Mouse (Mus musculus) MEL (cell line): ENCODE measurements at regions not wholly inside any gene's neighbourhood (a gene's known extent, or its start where the extent isn't known, plus 50 kb on each side); places are given as distances from the start of the nearest gene placed in this dataset.

Experiments
- CTCF ChIP-seq, 3 experiments: IDR thresholded peaks in 2 of 3; conservative IDR thresholded peaks in 1 of 3; 2 replicates each; pipeline ENCODE4 v1.5.1; 2011 to 2012; ENCODE audit warnings: low read length in 3 of 3, low read depth in 2 of 3, mild to moderate bottlenecking in 2 of 3, improper control_type of control experiment in 1 of 3, inconsistent platforms in 1 of 3, mixed read lengths in 1 of 3, moderate library complexity in 1 of 3; ENCODE audit not compliant: control insufficient read depth in 1 of 3, insufficient read depth in 1 of 3, poor library complexity in 1 of 3, severe bottlenecking in 1 of 3
- ELF1 ChIP-seq: IDR thresholded peaks from 2 replicates; pipeline ENCODE4 v1.6.1; 2014; ENCODE audit warnings: low read depth, mild to moderate bottlenecking, inconsistent platforms, low read length, improper control_type of control experiment, moderate library complexity
- EP300 ChIP-seq, 2 experiments: IDR thresholded peaks; 2 replicates each; pipeline ENCODE4 v1.6.1; 2011; ENCODE audit warnings: improper control_type of control experiment in 2 of 2, low read length in 2 of 2, low read depth in 1 of 2, mild to moderate bottlenecking in 1 of 2
- GABPA ChIP-seq: IDR thresholded peaks from 2 replicates; pipeline ENCODE4 v1.6.1; 2012; ENCODE audit warnings: low read depth, mild to moderate bottlenecking, inconsistent platforms, low read length, improper control_type of control experiment, moderate library complexity
- GATA1 ChIP-seq: IDR thresholded peaks from 2 replicates; pipeline ENCODE4 v1.6.1; 2011; ENCODE audit warnings: low read depth, low read length, improper control_type of control experiment
- HCFC1 ChIP-seq: IDR thresholded peaks from 2 replicates; pipeline ENCODE4 v1.6.1; 2012; ENCODE audit warnings: low read depth, mild to moderate bottlenecking, inconsistent platforms, low read length, improper control_type of control experiment, moderate library complexity
- MAFK ChIP-seq: IDR thresholded peaks from 2 replicates; pipeline ENCODE4 v1.6.1; 2011; ENCODE audit warnings: low read depth, mild to moderate bottlenecking, low read length, improper control_type of control experiment, borderline replicate concordance
- MAX ChIP-seq: IDR thresholded peaks from 2 replicates; pipeline ENCODE4 v1.6.1; 2011; ENCODE audit warnings: low read length, improper control_type of control experiment
- POLR2A ChIP-seq, 2 experiments: IDR thresholded peaks; 2 replicates each; pipeline ENCODE4 v1.6.1; 2011 to 2012; ENCODE audit warnings: low read length in 2 of 2, mild to moderate bottlenecking in 2 of 2, control low read depth in 1 of 2, improper control_type of control experiment in 1 of 2, low read depth in 1 of 2, moderate library complexity in 1 of 2; ENCODE audit not compliant: control insufficient read depth in 1 of 2, insufficient read depth in 1 of 2, poor library complexity in 1 of 2
- POLR2AphosphoS2 ChIP-seq: IDR thresholded peaks from 2 replicates; pipeline ENCODE4 v1.6.1; 2011; ENCODE audit warnings: low read length, improper control_type of control experiment
- RAD21 ChIP-seq: IDR thresholded peaks from 2 replicates; pipeline ENCODE4 v1.6.1; 2011; ENCODE audit warnings: mild to moderate bottlenecking, low read depth, low read length, improper control_type of control experiment
- USF1 ChIP-seq: IDR thresholded peaks from 2 replicates; pipeline ENCODE4 v1.6.1; 2014; ENCODE audit warnings: low read depth, mild to moderate bottlenecking, inconsistent platforms, low read length, improper control_type of control experiment, moderate library complexity
- USF2 ChIP-seq, 2 experiments: IDR thresholded peaks; 2 replicates each; pipeline ENCODE4 v1.6.1; 2011 to 2012; ENCODE audit warnings: improper control_type of control experiment in 2 of 2, low read length in 2 of 2, borderline replicate concordance in 1 of 2, inconsistent platforms in 1 of 2, low read depth in 1 of 2, mild to moderate bottlenecking in 1 of 2; ENCODE audit not compliant: insufficient read depth in 1 of 2

DNA sequence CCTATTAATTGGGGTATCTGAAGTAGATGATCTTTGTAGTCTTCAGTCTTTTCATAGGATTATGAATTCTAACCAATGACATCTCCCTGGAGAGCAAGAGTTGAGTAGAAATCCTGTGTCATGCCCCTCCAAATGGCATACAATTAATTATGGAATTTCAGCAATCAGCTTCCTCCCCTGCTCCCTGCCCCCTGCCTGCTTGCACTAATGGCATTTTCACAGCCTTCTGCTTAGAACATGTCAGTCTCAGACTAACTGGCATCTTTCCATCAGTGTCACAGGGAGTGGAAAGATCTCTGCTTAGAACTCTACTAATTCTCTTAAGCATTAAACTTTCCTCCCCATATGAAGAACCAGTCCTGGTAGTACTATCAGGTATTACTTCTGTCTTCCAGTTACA, 581.8 kb upstream of the Camk1g start:
- TF ChIP-seq POLR2AphosphoS2 (no peak), MAFK (no peak), RAD21 (no peak), ELF1 (no peak), MAX (no peak), CTCF (IDR thresholded peaks at IDR 0.05 in 2 of 3, conservative IDR thresholded peaks at IDR 0.05 in 1 of 3; ENCODE audit: control insufficient read depth in 1 of 3, insufficient read depth in 1 of 3, low read depth in 2 of 3, low read length in 3 of 3, poor library complexity in 1 of 3, severe bottlenecking in 1 of 3) (no peak), POLR2A (IDR thresholded peaks at IDR 0.05; ENCODE audit: control insufficient read depth in 1 of 2, insufficient read depth in 1 of 2, low read depth in 1 of 2, low read length in 2 of 2, poor library complexity in 1 of 2) (no peak), HCFC1 (no peak), GABPA (no peak), USF1 (no peak), GATA1 (no peak), USF2 (IDR thresholded peaks at IDR 0.05; ENCODE audit: borderline replicate concordance in 1 of 2, insufficient read depth in 1 of 2, low read depth in 1 of 2, low read length in 2 of 2) (no peak), EP300 (IDR thresholded peaks at IDR 0.05; ENCODE audit: low read depth in 1 of 2, low read length in 2 of 2) (no peak)
